Mouse (Mus musculus): ENCODE results near the gene Hist1h3b.

DNA sequence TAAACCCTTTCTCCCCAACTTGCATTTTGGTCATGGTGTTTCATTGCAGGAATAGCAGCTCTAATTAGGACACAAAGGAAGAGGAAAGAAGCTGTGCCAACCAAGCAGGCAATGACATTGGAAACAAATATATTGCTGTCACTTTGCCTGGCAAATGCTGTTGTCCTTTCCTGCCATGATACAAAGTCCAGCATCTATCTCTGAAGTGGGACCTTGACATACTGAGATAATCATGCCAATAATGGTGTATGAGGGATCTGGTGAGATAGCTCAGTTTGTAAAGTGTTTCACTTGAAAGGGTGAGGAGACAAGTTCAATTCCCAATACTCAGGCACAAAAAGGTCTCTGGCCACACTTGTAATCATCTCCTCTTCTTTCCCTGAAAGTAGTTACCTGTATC lies 14.7 kb downstream of the Hist1h3b start:
- TF ChIP-seq POLR2A (IDR thresholded peaks at IDR 0.05; ENCODE audit: low read depth, low read length): no peak
- TF ChIP-seq CTCF (IDR thresholded peaks at IDR 0.05; ENCODE audit: borderline replicate concordance, insufficient read depth, low read length): no peak

All from embryonic fibroblast, embryonic 13.5 days (primary cell).